Mouse (Mus musculus): Measurements from ENCODE around the gene Rab4a. TPM values are rescaled to one million over a fixed set of nuclear protein-coding genes. Genes with fewer than 3 reads are reported as not detected.
"Not testable (repeated sequence)": the region's sequence is repeated elsewhere in the genome, so short reads cannot be mapped to it uniquely, and the experiment has no call there.

Rab4a gene
- total RNA-seq, 1 experiment from 2014 or later: 13.9 TPM

DNA sequence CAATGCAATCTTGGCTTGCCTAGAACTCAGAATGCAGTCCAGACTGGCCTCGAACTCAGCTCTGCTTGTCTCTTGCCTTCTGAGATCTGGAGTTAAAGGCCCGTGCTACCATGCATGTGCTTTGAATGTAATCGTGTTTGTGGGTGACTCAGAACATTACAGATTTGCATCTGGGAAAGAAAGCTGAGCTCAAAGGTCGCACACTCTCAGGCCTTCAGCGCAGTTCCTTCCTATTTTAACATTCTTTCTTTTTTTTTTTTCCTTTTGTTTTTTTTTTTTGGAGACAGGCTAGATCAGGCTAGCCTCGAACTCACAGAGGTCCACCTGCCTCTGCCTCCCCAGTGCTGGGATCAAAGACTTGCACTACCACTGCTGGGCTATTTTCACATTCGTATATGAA, 1.2 kb upstream of the Rab4a start:
- no peak for ATAC-seq (replicated peaks in 1 of 2; ENCODE audit: insufficient read depth in 1 of 2, low FRiP score in 2 of 2, low TSS enrichment in 1 of 2, low read depth in 1 of 2, poor library complexity in 2 of 2, severe bottlenecking in 2 of 2)

DNA sequence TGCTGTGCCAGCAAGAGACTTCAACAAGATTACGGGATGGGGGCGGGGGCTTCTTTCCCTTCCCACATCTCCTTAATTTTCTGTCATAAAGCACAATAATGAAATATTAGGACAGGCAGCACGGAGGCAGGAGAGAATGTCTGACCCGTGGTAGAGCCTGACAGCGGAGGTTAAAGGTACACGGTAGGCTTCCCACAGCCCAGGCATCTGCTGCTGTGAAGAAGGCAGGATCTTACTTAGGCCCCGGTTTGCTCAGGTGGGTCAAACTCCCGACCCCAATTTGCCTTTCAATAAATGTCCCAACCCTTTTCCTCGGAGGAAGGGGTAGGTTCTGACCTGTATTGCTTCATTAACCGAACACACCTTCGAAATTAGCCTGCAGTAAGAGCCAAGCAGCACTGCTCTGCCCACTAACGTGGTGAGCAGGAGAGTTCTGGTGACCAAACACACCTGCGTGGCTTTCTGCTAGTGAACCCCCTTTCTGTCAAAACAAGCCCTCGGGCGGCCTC, 522 bp upstream of the Rab4a start:
- ATAC-seq (replicated peaks in 1 of 2; ENCODE audit: insufficient read depth in 1 of 2, low FRiP score in 2 of 2, low TSS enrichment in 1 of 2, low read depth in 1 of 2, poor library complexity in 2 of 2, severe bottlenecking in 2 of 2): no peak

DNA sequence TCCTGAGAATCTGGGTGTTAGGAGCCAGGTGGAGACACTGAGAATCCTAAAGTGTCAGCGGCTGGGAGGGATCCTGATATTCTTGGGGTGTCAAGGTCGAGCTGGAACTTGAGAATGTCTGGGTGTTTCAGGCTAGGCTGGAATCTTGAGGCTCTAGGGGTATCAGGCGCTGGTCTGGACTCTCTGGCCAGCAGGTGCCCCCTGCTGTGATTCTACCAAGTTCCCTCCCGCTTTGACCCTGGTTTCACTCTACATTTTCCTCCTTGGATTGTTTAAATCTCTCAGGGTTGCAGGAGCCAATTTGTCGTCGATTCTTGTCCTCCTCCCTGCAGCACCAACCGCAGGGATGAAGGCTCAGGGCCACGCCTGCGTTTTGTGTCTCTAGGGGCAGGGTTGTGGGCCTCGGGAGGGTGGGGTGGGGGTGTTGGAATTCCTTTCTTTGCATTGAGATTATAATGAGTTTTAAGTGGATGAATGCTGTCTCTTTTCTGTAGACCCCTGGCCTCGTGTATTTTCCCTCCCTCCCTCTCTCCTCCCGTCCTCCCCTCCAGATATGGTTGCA, 670 bp downstream of the Rab4a start:
- no peak for ATAC-seq (replicated peaks in 1 of 2; ENCODE audit: insufficient read depth in 1 of 2, low FRiP score in 2 of 2, low TSS enrichment in 1 of 2, low read depth in 1 of 2, poor library complexity in 2 of 2, severe bottlenecking in 2 of 2)

- peak; percentile 64 to 70 for ATAC-seq (replicated peaks in 1 of 2; ENCODE audit: insufficient read depth in 1 of 2, low FRiP score in 2 of 2, low TSS enrichment in 1 of 2, low read depth in 1 of 2, poor library complexity in 2 of 2, severe bottlenecking in 2 of 2)
Observed at GRCm38 (mm10) chr8:123807024-123807431, 1.2 kb downstream of the Rab4a start.

DNA sequence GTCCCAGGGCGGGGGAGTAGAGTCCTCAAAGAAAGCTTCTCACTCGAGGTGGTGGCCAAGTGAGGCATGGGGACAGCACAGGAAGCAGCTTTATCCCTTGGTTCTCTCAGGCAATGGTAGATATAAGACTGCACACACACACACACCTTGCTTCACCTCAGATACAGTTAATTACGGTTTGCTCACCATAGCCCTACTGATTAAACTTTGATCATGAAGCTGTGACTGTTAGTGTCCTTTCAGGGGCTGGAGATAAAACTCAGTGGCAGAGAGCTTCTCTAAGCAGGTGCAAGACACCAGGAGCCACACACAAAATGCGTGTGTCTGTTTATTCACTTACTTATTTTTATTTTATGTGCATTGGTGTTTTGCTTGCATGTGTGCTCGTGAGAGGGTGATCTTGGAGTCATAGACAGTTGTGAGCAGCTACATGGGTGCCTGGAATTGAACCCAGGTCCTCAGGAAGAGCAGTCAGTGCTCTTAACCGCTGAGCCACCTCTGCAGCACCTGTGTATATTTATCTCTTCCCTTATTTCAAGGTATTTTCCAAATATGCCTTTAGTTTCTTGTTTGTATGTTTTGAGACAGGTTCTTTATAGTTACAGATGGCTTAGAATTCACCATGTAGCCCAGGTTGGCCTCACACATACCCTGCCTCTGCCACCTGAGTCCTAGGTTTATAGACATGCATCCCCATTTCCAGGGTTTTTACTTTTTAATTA, 2.2 kb downstream of the Rab4a start:
- no peak for ATAC-seq (replicated peaks in 1 of 2; ENCODE audit: insufficient read depth in 1 of 2, low FRiP score in 2 of 2, low TSS enrichment in 1 of 2, low read depth in 1 of 2, poor library complexity in 2 of 2, severe bottlenecking in 2 of 2)

GRCm38 (mm10) chr8:123808671-123809070, 2.9 kb downstream of the Rab4a start:
- no peak for ATAC-seq (replicated peaks in 1 of 2; ENCODE audit: insufficient read depth in 1 of 2, low FRiP score in 2 of 2, low TSS enrichment in 1 of 2, low read depth in 1 of 2, poor library complexity in 2 of 2, severe bottlenecking in 2 of 2)

GRCm38 (mm10) chr8:123809342-123809741, 3.6 kb downstream of the Rab4a start:
- ATAC-seq (replicated peaks in 1 of 2; ENCODE audit: insufficient read depth in 1 of 2, low FRiP score in 2 of 2, low TSS enrichment in 1 of 2, low read depth in 1 of 2, poor library complexity in 2 of 2, severe bottlenecking in 2 of 2): not testable (repeated sequence)

DNA sequence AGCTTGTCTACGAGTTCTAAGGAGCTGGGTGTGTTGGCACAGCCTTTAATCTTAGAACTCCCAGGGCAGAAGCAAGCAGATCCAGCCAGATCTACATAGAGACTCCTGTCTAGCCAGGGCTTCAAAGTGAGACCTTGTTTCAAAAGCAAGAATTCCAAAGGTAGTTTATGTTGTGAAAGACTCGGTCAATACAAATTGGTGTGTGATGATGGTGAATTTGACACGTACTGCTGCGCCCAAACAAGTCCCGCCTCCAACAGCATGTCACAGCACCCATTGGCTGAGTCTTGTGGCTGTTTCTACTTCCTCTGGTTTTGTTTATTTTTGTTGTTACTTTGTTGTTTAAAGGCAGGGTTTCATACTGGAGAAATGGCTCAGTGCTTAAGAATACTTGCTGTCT, 6.4 kb downstream of the Rab4a start:
- ATAC-seq (replicated peaks in 1 of 2; ENCODE audit: insufficient read depth in 1 of 2, low FRiP score in 2 of 2, low TSS enrichment in 1 of 2, low read depth in 1 of 2, poor library complexity in 2 of 2, severe bottlenecking in 2 of 2): no peak

GRCm38 (mm10) chr8:123813173-123813891, 7.5 kb downstream of the Rab4a start:
- peak; percentile 25 to 27; a peak in 2 of 4 replicates for ATAC-seq (replicated peaks in 1 of 2; ENCODE audit: insufficient read depth in 1 of 2, low FRiP score in 2 of 2, low TSS enrichment in 1 of 2, low read depth in 1 of 2, poor library complexity in 2 of 2, severe bottlenecking in 2 of 2)

DNA sequence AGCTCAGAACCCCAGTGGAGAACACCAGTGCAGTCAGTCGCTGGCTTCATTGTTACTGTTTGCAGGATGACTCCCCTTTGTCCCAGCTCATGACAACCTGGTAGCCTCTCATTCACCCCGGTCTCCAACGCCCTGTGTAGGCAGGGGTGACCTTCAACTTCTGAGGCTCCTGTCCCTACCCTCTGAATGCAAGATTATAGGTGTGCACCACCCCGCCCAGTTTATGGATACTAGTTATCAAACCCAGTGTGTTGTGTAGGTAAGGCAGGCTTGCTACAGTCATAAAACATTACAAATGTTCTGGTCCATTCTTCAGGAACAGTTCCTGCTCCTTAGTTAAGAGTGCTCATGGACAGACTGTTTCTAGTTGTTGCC, 8.1 kb downstream of the Rab4a start:
- no peak for ATAC-seq (replicated peaks in 1 of 2; ENCODE audit: insufficient read depth in 1 of 2, low FRiP score in 2 of 2, low TSS enrichment in 1 of 2, low read depth in 1 of 2, poor library complexity in 2 of 2, severe bottlenecking in 2 of 2)

DNA sequence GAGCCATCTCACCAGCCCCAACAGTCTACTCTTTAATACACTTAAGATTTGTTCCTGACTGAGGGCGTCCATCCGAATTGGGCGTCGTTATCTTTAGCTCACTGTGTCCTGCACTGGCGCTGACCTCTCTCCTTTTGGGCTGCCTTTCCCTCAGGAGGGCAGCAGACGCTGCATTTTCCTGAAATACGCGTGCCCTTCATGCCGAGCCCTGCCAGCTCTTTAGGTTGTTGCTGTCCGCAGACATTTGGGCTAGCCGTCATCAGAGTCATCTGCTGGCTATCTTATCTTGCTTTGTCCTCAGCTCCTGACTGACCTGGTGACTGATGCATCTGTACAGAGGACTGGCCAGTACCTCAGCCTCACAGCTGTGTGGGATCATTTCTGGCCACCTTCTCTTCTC, 9.5 kb downstream of the Rab4a start:
- ATAC-seq (replicated peaks in 1 of 2; ENCODE audit: insufficient read depth in 1 of 2, low FRiP score in 2 of 2, low TSS enrichment in 1 of 2, low read depth in 1 of 2, poor library complexity in 2 of 2, severe bottlenecking in 2 of 2): no peak

DNA sequence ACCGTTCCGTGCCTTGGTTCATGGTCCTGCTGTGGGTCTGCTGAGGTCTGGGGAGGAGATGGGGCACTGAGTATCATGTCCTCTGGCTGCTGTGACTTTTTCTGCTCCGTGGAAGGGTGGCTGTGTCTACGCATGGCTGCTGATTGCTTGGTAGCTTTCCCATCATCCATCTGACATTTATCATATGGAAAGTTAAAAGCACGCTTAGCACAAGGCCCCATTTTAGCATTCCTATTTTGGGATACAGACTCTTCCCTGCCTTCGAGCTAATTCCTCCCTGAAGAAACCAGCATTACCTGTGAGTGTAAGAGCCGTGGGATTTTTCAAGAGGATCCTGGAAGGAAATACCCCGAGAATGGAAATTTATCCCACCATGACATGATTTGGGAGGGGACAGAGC, 11.2 kb downstream of the Rab4a start:
- ATAC-seq (replicated peaks in 1 of 2; ENCODE audit: insufficient read depth in 1 of 2, low FRiP score in 2 of 2, low TSS enrichment in 1 of 2, low read depth in 1 of 2, poor library complexity in 2 of 2, severe bottlenecking in 2 of 2): no peak

GRCm38 (mm10) chr8:123817747-123818146, 12.0 kb downstream of the Rab4a start:
- no peak for ATAC-seq (replicated peaks in 1 of 2; ENCODE audit: insufficient read depth in 1 of 2, low FRiP score in 2 of 2, low TSS enrichment in 1 of 2, low read depth in 1 of 2, poor library complexity in 2 of 2, severe bottlenecking in 2 of 2)

GRCm38 (mm10) chr8:123819683-123820610, 14.2 kb downstream of the Rab4a start:
- ATAC-seq (replicated peaks in 1 of 2; ENCODE audit: insufficient read depth in 1 of 2, low FRiP score in 2 of 2, low TSS enrichment in 1 of 2, low read depth in 1 of 2, poor library complexity in 2 of 2, severe bottlenecking in 2 of 2): no peak

- no peak for ATAC-seq (replicated peaks in 1 of 2; ENCODE audit: insufficient read depth in 1 of 2, low FRiP score in 2 of 2, low TSS enrichment in 1 of 2, low read depth in 1 of 2, poor library complexity in 2 of 2, severe bottlenecking in 2 of 2)
Observed at GRCm38 (mm10) chr8:123820780-123821179, 15.0 kb downstream of the Rab4a start.

DNA sequence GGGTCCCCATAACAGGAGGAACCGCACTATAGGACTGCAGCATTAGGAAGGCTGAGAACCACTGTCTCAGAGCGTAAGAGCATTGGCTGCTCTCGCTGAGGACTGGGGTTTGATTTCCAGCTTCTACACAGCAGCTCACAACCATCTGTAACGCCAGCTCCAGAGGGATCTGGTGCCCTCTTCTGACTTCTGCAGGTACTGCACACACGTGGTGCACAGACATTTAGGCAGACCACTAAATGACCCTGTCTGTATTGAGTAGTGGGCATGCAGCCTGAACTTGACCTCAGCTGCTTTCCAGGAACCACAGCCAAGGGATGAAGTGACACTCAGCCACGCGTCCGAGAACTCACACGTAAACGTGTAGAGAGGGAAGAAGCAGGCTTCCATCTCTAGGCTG, 17.3 kb downstream of the Rab4a start:
- ATAC-seq (replicated peaks in 1 of 2; ENCODE audit: insufficient read depth in 1 of 2, low FRiP score in 2 of 2, low TSS enrichment in 1 of 2, low read depth in 1 of 2, poor library complexity in 2 of 2, severe bottlenecking in 2 of 2): no peak

DNA sequence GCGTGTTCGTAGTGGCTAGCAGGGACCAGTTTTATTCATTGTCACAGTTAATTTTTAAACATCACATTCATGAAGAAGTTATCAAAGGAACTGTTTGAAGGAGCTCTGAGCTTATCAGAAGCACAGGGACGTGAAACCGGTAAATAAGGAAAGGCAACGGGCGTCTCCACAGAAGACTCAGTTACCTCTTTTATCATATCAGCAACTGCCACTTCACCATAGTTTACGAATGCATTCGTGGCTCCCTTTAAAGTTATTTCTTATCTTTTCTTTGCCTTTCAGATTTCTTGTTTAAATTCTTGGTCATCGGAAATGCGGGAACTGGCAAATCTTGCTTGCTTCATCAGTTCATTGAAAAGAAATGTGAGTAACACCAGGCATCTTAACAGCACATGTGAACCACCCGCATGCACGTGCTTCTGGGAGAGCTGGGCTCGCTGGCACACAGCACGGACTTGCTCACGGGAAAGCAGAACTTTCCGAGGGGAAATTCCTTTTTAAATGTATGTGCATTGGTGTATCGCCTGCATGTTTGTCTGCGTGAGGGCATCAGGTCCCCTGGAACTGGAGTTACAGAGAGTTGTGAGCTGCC, 17.8 kb downstream of the Rab4a start:
- ATAC-seq (replicated peaks in 1 of 2; ENCODE audit: insufficient read depth in 1 of 2, low FRiP score in 2 of 2, low TSS enrichment in 1 of 2, low read depth in 1 of 2, poor library complexity in 2 of 2, severe bottlenecking in 2 of 2): no peak
